Mouse (Mus musculus) megakaryocyte progenitor cell, adult 5-6 weeks (primary cell): ENCODE measurements at regions not wholly inside any gene's neighbourhood (a gene's known extent, or its start where the extent isn't known, plus 50 kb on each side); places are given as distances from the start of the nearest gene placed in this dataset.

Source experiments
- ATAC-seq: replicated peaks from 2 replicates; pipeline ENCODE4 v1.8.0; 2016; ENCODE audit warnings: mild to moderate bottlenecking, moderate TSS enrichment, inconsistent platforms; ENCODE audit not compliant: poor library complexity

DNA sequence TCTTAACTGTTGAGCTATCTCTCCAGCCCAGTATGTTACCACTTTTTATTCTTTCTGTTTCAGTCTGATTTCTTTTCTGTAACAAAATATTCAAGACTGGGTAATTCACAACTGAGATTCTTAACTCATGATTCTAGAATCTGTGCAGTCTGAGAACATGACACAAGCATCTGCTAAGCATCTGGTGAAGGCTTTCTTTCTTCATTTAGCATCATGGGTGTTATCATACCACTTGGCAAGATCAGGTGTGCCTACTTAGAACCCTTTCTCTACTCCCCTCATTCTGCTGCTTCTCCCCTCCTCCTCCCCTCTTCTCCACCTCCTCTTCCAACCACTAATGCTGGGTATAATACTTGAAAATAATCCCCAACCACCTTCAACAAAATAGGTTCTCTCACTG, 62.1 kb upstream of the Pfn2 start:
- no peak for ATAC-seq

DNA sequence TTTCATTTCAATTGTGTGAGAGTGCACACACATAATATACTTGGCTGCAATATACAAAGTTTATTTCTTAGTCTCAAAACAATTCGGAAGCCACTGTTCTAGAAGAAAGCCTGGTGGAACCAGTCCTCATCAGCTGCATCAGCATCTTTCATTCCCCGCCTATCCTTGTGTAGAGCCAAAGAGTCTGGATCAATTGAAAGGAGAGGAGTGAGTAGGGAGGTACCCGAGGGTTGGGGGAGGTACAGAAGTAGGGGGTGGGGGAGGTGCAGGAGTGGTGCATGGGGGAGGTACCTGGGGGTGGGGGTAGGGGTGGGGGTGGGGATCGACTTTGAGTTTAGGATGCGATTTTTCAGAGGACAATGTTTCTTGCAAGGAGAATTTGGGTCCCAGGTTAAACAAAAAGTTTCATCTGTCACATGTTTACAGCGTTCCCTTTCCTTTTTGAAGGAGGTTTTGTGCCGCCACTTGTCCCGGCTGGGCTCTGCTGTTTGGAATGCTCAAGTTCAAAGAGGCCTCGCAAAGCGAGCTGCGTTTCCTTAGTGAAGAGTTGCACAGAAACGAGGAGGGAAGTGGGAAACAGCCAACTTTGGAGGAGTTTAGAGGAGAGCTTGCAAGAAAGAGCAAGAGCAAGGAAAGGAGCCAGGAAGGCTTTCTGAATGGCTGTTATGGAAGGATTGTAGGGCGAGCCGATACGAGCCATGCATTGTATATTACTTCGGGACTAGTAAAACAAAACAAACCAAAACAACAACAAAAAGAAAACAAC, 64.1 kb upstream of the Pfn2 start:
- ATAC-seq, result no peak

GRCm38 (mm10) chr3:57912650-57913343, 64.9 kb upstream of the Pfn2 start:
- ATAC-seq, result no peak

DNA sequence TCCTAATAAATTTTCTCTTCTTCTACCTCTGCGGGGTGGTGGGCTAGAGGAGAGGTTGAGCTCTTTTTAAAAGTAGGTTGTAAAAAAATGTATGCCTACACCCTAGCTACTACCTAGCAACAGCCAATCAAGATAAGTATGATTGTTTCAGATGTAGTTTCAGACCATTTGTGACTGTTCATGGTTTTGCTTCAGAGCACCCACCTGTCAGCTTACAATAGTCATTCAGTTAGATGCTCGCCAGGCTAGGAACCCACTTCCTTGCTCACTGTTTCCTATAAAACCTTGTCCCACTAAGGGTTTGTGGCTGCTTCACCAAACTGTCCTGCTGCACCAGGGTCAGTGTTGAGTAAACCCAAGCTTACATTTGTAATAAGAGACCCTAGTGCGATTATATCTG, 66.8 kb upstream of the Pfn2 start:
- ATAC-seq, result no peak

DNA sequence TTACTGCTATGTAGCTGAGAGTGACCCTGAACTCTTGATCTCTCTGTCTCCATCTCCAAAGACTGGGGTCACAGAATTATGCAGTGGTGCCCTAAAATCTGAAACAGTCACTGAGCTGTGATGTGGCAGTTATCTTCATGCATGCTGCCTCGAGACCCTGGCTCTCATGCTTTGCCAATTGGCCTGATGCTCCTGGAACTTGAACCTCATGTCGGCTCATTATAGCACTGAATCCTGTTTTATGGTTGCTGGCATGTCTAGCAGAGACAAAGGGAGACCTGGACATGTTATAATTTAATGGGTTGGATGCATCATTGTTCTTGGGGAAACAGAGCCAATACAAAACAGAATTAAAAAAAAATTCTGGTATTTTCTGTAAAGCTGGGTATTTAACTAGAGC, 71.0 kb upstream of the Pfn2 start:
- no peak for ATAC-seq

DNA sequence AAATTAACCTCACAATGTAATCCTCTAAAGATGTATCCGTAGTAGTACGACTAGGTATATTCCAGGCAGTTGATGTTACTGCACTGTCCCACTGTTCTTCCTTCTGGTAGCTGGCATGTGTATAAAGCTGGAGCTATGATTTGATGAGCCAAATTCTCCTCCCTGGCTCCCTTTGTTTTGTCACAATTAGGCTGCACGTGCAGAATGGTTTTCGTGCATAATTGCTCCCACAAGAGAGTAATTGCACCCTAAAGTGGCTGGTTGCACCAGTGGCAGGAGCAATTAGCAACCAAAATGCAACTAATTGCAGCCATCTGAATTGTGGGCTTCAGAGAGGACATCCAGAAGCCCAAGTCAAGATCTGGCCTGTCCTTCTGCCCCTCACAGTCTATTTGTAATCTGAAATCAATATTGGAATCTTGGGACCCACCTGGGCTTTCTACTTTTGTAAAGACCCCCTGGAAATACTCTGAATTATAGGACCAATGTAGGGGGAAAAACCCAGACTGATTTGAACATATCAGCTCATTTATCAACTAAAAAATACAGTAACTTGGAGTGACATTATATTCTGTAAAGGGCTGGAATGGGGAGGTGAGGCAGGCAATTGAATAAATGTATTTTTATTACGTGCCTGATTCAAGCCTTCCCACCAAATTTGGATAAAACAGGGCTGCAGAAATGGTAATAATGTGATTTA, 71.7 kb upstream of the Pfn2 start:
- no peak for ATAC-seq

DNA sequence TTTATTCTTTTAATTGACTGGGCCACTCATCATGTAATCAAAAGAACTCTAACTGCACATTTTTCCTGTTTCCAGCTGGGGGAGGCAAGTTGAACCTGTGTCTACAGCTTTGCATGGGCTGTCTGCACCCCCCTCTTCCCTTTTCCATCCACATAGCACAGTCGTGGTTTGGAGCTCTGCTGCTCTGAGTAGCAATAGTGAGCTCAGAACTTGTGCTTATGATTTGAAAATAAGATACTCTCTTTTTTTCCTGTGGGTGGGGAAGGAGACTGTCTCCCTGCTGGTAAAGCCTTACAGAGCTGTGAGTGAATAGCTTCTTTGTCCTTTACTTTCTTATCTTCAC, 72.2 kb upstream of the Pfn2 start:
- ATAC-seq, result no peak

- no peak for ATAC-seq
Measured at GRCm38 (mm10) chr3:57921071-57921882, 73.4 kb upstream of the Pfn2 start.

GRCm38 (mm10) chr3:57923061-57923460, 75.2 kb upstream of the Pfn2 start:
- ATAC-seq, result no peak

GRCm38 (mm10) chr3:57932657-57933539, 85.0 kb upstream of the Pfn2 start:
- no peak for ATAC-seq

- ATAC-seq, result no peak
Measured at GRCm38 (mm10) chr3:57935042-57935610, 87.2 kb upstream of the Pfn2 start.

- ATAC-seq, result no peak
Measured at GRCm38 (mm10) chr3:57940504-57941381, 92.9 kb upstream of the Pfn2 start.

GRCm38 (mm10) chr3:57944698-57945097, 96.8 kb upstream of the Pfn2 start:
- no peak for ATAC-seq

DNA sequence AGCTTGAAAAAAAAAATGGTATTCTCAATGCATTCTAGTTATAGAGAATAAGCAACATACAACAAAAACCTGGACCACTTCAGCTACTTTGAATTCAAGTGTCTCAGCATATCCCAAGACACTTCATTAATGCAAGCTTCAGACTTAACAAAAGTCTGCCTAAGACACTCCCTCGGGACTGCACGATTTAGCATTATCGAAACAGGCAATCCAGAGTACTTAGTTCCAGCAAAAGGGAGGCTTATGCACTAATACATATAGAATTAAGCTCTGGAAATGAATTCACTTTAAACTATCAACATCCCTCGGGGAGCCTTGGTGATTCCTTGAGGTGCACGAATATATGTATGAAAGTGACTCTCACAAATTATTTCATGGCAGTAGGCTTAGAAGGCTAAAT, 97.9 kb upstream of the Pfn2 start:
- no peak for ATAC-seq

- ATAC-seq, result no peak
Measured at GRCm38 (mm10) chr3:57947331-57947730, 99.5 kb upstream of the Pfn2 start.

GRCm38 (mm10) chr3:57948720-57949119, 100.8 kb upstream of the Pfn2 start:
- ATAC-seq, result no peak

DNA sequence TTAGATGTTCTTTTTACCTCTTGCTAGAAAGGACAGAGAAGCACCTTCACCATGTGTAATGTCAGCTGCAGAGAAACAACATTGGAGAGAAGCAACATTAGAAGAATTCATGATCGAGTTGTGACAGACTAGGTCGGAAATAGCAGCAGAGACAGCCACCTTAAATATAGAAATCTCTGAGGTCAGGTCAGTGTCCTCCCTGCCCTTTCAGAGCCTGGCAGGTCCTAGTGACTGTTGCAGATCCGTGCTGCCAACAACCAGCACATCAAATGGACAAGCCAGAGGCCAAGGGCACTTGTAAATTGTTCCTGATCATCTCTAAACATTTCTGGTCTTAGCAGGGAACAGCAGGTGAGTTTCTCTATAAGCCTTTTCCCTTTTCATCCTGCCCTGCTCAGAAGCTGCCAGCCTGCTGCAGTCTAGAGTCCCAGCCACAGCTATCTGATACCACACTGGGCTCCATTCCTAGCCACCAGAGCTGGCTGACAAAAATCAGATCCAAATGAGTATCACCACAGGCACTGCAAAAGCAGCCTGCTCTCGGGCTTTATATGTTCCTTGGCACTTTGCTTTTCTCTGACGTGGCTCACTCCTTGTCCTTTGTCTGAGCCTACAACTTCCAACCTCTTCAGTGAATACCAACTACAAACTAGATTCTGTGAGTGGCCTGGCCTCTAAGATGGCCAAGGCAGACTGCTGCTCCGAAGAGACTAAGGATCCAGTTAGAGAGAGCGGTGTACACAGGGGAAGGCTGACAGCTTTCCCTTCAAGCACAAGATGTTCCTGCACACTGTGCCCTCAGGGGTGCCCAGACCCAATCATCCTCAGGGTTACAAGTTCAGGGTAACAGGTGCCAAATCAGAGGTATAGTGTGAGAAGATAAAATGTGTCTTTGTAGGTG, 102.8 kb upstream of the Pfn2 start:
- ATAC-seq, result no peak

- no peak for ATAC-seq
Measured at GRCm38 (mm10) chr3:57951438-57951837, 103.6 kb upstream of the Pfn2 start.
